Mouse (Mus musculus): Measurements from ENCODE around the gene Pmm2. TPM values are rescaled to one million over a fixed set of nuclear protein-coding genes. Genes with fewer than 3 reads are reported as not detected.

Gene Pmm2
- polyA plus RNA-seq, 1 experiment = 31.7 TPM

GRCm38 (mm10) chr16:8636867-8637216 lies 632 bp upstream of the Pmm2 start:
- peak overlapping the region; percentile 97 for H3ac ChIP-seq (ENCODE audit: control insufficient read depth, insufficient read length)
- TF ChIP-seq E2F4 (IDR thresholded peaks at IDR 0.05; ENCODE audit: insufficient read depth) (no peak), POLR2AphosphoS2 (IDR thresholded peaks at IDR 0.05; ENCODE audit: insufficient read length, low read depth) (no peak), TCF3 (IDR thresholded peaks at IDR 0.05; ENCODE audit: insufficient read length, low read depth) (no peak), REST (IDR thresholded peaks at IDR 0.05; ENCODE audit: insufficient read depth, insufficient read length) (no peak), POLR2A (IDR thresholded peaks at IDR 0.05; ENCODE audit: insufficient read length, low read depth) (no peak), CEBPB (IDR thresholded peaks at IDR 0.05; ENCODE audit: insufficient read depth, poor library complexity, severe bottlenecking) (no peak), USF1 (IDR thresholded peaks at IDR 0.05; ENCODE audit: low read depth) (no peak), MYOD1 (IDR thresholded peaks at IDR 0.05; ENCODE audit: control insufficient read depth in 1 of 3, insufficient read length in 2 of 3, low read depth in 2 of 3) (no peak), MAX (IDR thresholded peaks at IDR 0.05; ENCODE audit: low read depth) (no peak), SRF (IDR thresholded peaks at IDR 0.05; ENCODE audit: control insufficient read depth, insufficient read length, low read depth) (no peak), TCF12 (IDR thresholded peaks at IDR 0.05; ENCODE audit: insufficient read depth, poor library complexity, severe bottlenecking) (no peak), MYOG (IDR thresholded peaks at IDR 0.05; ENCODE audit: control insufficient read depth in 1 of 3, insufficient read depth in 1 of 3, insufficient read length in 2 of 3, low read depth in 2 of 3) (no peak)
- H3K4me2 ChIP-seq (ENCODE audit: low read depth) = peak overlapping the region; percentile 84
- H3K79me2 ChIP-seq (ENCODE audit: control insufficient read depth, insufficient read depth) = peaks cover 48% of the 10 kb centered on the region
- H3K4me3 ChIP-seq = peak overlapping the region; percentile 94
- H3K27me3 ChIP-seq (ENCODE audit: control insufficient read depth, insufficient read depth, insufficient read length) = no peaks in the 10 kb centered on the region
- peaks cover 7% of the 10 kb centered on the region for H3K36me3 ChIP-seq (ENCODE audit: control insufficient read depth, insufficient read depth)

GRCm38 (mm10) chr16:8638131-8638530 lies 657 bp downstream of the Pmm2 start:
- TF ChIP-seq SRF (IDR thresholded peaks at IDR 0.05; ENCODE audit: control insufficient read depth, insufficient read length, low read depth) (no peak), E2F4 (IDR thresholded peaks at IDR 0.05; ENCODE audit: insufficient read depth) (no peak), MAX (IDR thresholded peaks at IDR 0.05; ENCODE audit: low read depth) (no peak), CEBPB (IDR thresholded peaks at IDR 0.05; ENCODE audit: insufficient read depth, poor library complexity, severe bottlenecking) (no peak)
- Histone ChIP-seq H3K4me2 (ENCODE audit: low read depth) (peak overlapping the region; percentile 96), H3ac (ENCODE audit: control insufficient read depth, insufficient read length) (peak overlapping the region; percentile 97), H3K79me2 (ENCODE audit: control insufficient read depth, insufficient read depth) (peaks cover 48% of the 10 kb centered on the region), H3K36me3 (ENCODE audit: control insufficient read depth, insufficient read depth) (peaks cover 11% of the 10 kb centered on the region), H3K27me3 (ENCODE audit: control insufficient read depth, insufficient read depth, insufficient read length) (no peaks in the 10 kb centered on the region), H3K4me3 (peak overlapping the region; percentile 94)

- no peaks in the 10 kb centered on the region for H3K27me3 ChIP-seq (ENCODE audit: control insufficient read depth, insufficient read depth, insufficient read length)
- peaks cover 44% of the 10 kb centered on the region for H3K79me2 ChIP-seq (ENCODE audit: control insufficient read depth, insufficient read depth)
- peaks cover 10% of the 10 kb centered on the region for H3K36me3 ChIP-seq (ENCODE audit: control insufficient read depth, insufficient read depth)
- no peak overlapping the region for H3K4me2 ChIP-seq (ENCODE audit: low read depth)
- H3ac ChIP-seq (ENCODE audit: control insufficient read depth, insufficient read length) = no peak overlapping the region
- TF ChIP-seq MYOG (IDR thresholded peaks at IDR 0.05; ENCODE audit: control insufficient read depth in 1 of 3, insufficient read depth in 1 of 3, insufficient read length in 2 of 3, low read depth in 2 of 3) = no peak
- no peak for TF ChIP-seq POLR2A (IDR thresholded peaks at IDR 0.05; ENCODE audit: insufficient read length, low read depth)
- TF ChIP-seq CEBPB (IDR thresholded peaks at IDR 0.05; ENCODE audit: insufficient read depth, poor library complexity, severe bottlenecking) = no peak
- no peak for TF ChIP-seq TCF3 (IDR thresholded peaks at IDR 0.05; ENCODE audit: insufficient read length, low read depth)
- no peak for TF ChIP-seq REST (IDR thresholded peaks at IDR 0.05; ENCODE audit: insufficient read depth, insufficient read length)
- TF ChIP-seq POLR2AphosphoS2 (IDR thresholded peaks at IDR 0.05; ENCODE audit: insufficient read length, low read depth) = no peak
- no peak for TF ChIP-seq E2F4 (IDR thresholded peaks at IDR 0.05; ENCODE audit: insufficient read depth)
- no peak for TF ChIP-seq MYOD1 (IDR thresholded peaks at IDR 0.05; ENCODE audit: control insufficient read depth in 1 of 3, insufficient read length in 2 of 3, low read depth in 2 of 3)
- TF ChIP-seq SRF (IDR thresholded peaks at IDR 0.05; ENCODE audit: control insufficient read depth, insufficient read length, low read depth) = no peak
- no peak for TF ChIP-seq MAX (IDR thresholded peaks at IDR 0.05; ENCODE audit: low read depth)
- TF ChIP-seq USF1 (IDR thresholded peaks at IDR 0.05; ENCODE audit: low read depth) = no peak
- TF ChIP-seq TCF12 (IDR thresholded peaks at IDR 0.05; ENCODE audit: insufficient read depth, poor library complexity, severe bottlenecking) = no peak
- H3K4me3 ChIP-seq = no peak overlapping the region
Measured at GRCm38 (mm10) chr16:8639466-8640191, 2.2 kb downstream of the Pmm2 start.

- H3K4me3 ChIP-seq = no peak overlapping the region
- H3K4me2 ChIP-seq (ENCODE audit: low read depth) = no peak overlapping the region
- TF ChIP-seq MYOG (IDR thresholded peaks at IDR 0.05; ENCODE audit: control insufficient read depth in 1 of 3, insufficient read depth in 1 of 3, insufficient read length in 2 of 3, low read depth in 2 of 3) (no peak), SRF (IDR thresholded peaks at IDR 0.05; ENCODE audit: control insufficient read depth, insufficient read length, low read depth) (no peak), MYOD1 (IDR thresholded peaks at IDR 0.05; ENCODE audit: control insufficient read depth in 1 of 3, insufficient read length in 2 of 3, low read depth in 2 of 3) (no peak), POLR2A (IDR thresholded peaks at IDR 0.05; ENCODE audit: insufficient read length, low read depth) (no peak), USF1 (IDR thresholded peaks at IDR 0.05; ENCODE audit: low read depth) (no peak), REST (IDR thresholded peaks at IDR 0.05; ENCODE audit: insufficient read depth, insufficient read length) (no peak), E2F4 (IDR thresholded peaks at IDR 0.05; ENCODE audit: insufficient read depth) (no peak), CEBPB (IDR thresholded peaks at IDR 0.05; ENCODE audit: insufficient read depth, poor library complexity, severe bottlenecking) (no peak), POLR2AphosphoS2 (IDR thresholded peaks at IDR 0.05; ENCODE audit: insufficient read length, low read depth) (no peak), TCF3 (IDR thresholded peaks at IDR 0.05; ENCODE audit: insufficient read length, low read depth) (no peak), MAX (IDR thresholded peaks at IDR 0.05; ENCODE audit: low read depth) (no peak), TCF12 (IDR thresholded peaks at IDR 0.05; ENCODE audit: insufficient read depth, poor library complexity, severe bottlenecking) (no peak)
- H3K79me2 ChIP-seq (ENCODE audit: control insufficient read depth, insufficient read depth) = peaks cover 14% of the 10 kb centered on the region
- peaks cover 21% of the 10 kb centered on the region for H3K36me3 ChIP-seq (ENCODE audit: control insufficient read depth, insufficient read depth)
- H3K27me3 ChIP-seq (ENCODE audit: control insufficient read depth, insufficient read depth, insufficient read length) = no peaks in the 10 kb centered on the region
- no peak overlapping the region for H3ac ChIP-seq (ENCODE audit: control insufficient read depth, insufficient read length)
Measured at GRCm38 (mm10) chr16:8643855-8644254, 6.4 kb downstream of the Pmm2 start.

Data from myocyte (in vitro differentiated cells).